Mouse (Mus musculus): ENCODE data around the gene Hist1h3f. TPM values are rescaled to one million over a fixed set of nuclear protein-coding genes. Genes with fewer than 3 reads are reported as not detected.
"Not testable (repeated sequence)": the region's sequence is repeated elsewhere in the genome, so short reads cannot be mapped to it uniquely, and the experiment has no call there.

Hist1h3f gene
- total RNA-seq, 4 experiments from 2014 or later: 4.6 to 6.3 (median 5.7) TPM

DNA sequence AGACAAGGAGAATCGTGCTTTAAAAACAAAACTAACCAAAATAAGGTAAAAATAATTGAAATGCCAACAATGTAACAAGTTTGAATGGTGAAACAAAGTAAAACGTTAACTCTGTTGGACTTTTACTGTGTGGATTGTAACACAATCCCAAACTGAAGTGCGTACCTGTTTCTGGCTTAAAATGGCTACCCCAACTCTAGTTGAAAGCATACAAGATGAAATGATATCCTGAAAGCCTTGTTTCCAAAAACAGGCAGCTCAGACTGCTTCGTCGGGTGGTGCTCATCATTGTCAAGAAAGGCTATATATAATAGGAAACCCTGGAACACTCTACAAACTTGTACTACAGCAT lies 17.7 kb downstream of the Hist1h3f start:
- DNase-seq (ENCODE audit: low spot score): not testable (repeated sequence)

GRCm38 (mm10) chr13:23561883-23562659 lies 18.2 kb downstream of the Hist1h3f start, which contains the start of gene Hist1h3e:
Hist1h3e (minus strand) TSS chr13:23562369.
- peak; percentile 95 for DNase-seq (ENCODE audit: low spot score)

- no peak for DNase-seq (ENCODE audit: low spot score)
Observed at GRCm38 (mm10) chr13:23562699-23563462, 19.0 kb downstream of the Hist1h3f start.

DNA sequence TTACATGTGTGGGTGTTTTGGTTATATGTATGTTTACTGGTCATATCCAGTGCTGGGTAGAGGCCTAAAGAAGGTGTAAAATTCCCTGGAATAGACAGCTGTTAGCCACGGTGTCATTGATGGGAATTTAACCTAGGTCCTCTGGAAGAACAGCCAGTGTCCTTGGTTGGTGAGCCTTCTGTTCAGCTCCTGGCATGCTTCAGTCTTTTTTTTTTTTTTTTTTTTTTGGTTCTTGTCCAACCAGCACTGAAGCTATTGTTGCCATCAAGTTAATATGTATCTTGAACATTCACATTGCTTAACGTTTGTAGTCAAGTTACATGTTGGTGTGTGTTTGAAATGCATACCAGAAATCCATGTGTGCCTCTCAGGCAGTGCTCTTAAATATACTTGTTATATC lies 20.6 kb downstream of the Hist1h3f start:
- no peak for DNase-seq (ENCODE audit: low spot score)

DNA sequence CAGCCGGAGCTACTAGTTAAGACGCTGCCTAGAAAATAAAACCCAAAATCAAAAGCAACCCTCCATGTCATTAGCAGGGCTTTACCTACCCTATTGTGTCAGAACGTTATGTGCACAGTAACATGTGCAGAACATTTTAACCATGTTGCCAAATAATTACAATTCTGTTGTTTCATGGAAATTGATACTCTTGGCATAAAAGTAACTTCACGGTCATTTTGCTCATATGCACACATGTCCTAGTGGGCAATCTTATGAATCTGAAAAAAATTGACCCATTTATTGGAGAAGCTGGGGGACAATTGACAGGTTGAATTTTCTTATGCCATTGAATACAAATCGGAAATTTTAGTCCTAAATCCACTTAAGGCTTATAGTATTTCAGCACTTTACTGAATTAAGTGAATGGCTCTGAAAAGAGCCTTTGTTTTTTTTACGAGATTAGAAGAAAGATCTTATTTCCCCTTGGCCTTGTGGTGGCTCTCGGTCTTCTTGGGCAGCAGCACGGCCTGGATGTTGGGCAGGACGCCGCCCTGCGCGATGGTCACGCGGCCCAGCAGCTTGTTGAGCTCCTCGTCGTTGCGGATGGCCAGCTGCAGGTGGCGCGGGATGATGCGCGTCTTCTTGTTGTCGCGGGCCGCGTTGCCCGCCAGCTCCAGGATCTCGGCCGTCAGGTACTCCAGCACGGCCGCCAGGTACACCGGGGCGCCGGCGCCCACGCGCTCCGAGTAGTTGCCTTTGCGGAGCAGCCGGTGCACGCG lies 26.6 kb downstream of the Hist1h3f start:
- not testable (repeated sequence) for DNase-seq (ENCODE audit: low spot score)

DNA sequence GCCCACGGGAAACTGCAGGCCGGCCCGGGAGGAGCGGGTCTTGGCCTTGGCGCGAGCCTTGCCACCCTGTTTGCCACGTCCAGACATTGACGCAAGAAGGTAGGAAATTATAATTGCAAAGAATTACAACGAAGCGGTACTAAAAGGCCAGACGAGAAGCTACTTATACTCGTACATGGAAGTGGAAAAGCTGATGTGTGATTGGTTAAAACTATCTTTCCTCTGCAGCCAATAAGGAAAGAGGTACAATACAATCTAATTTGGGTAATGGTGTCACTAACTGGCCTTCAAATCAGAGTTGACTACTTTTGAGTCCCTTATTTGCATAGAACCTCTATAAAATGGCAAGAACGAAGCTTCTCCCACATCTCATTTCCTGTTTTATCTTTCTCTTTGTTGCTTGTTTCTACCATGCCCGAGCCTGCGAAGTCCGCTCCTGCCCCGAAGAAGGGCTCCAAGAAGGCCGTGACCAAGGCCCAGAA lies 27.2 kb downstream of the Hist1h3f start, which contains the start of the genes Hist1h2ae and Hist1h2bg:
Hist1h2ae (minus strand) TSS at position 199 of the 482 bp plus-strand sequence.
Hist1h2bg (plus strand) TSS at position 375 of the 482 bp plus-strand sequence.
- peak; percentile 93 for DNase-seq (ENCODE audit: low spot score)

DNA sequence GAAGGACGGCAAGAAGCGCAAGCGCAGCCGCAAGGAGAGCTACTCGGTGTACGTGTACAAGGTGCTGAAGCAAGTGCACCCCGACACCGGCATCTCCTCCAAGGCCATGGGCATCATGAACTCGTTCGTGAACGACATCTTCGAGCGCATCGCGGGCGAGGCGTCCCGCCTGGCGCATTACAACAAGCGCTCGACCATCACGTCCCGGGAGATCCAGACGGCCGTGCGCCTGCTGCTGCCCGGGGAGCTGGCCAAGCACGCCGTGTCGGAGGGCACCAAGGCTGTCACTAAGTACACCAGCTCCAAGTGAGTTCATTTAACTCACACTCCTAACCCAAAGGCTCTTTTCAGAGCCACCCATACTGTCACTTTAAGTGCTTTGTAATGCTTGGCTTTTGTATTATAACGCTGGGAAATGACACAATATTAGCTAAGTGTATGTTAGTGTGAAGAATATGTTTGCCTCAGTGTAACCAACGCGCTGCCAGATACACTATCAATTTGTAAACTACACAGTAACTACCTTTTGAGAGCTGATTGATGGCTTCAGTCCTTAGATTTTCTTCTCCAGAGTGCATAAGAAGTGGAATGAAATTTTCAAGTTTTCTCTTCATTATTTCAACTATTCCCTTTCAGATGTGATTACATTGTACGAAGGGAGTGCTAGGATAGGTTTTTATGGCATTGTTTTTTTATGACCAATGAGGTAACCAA lies 27.8 kb downstream of the Hist1h3f start:
- not testable (repeated sequence) for DNase-seq (ENCODE audit: low spot score)

DNA sequence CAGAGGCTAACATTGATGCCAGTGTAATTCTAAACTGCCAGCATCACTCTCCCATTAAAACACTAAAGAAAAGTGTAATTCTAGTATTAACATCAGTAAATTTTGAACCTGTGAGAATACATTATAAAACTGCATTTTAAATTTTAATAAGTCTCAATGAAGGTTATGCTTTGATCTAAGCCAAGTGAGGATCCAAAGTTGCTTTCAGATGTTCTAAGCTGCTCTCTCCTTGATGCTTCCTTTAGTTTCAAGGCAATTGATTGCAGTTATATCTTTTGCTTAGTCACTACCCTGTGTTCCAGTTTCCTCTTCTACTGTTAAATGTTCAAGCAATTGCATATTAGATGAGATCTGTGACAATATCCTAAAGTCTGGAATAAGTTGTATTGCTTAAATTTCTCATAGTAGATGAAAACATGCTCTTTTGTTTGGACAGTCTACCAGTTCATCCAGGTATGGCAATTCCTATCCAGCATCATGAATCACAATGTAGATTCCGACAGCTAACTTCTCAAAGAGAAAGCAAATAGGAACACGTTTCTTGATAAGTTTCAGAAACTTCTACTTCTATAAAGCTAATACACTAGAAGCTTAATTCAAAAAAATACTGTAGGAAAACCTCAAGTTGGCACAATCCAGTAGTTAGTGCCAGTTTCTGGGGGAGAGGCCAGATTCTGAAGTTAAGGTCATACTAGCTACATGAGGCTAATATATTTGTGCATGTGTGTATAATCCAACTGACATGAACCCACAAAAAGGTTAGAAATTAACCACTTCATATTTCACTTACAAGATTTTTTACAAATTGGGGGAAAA lies 28.6 kb downstream of the Hist1h3f start:
- DNase-seq (ENCODE audit: low spot score): no peak

GRCm38 (mm10) chr13:23573034-23573897 lies 29.4 kb downstream of the Hist1h3f start:
- DNase-seq (ENCODE audit: low spot score): not testable (repeated sequence)

DNA sequence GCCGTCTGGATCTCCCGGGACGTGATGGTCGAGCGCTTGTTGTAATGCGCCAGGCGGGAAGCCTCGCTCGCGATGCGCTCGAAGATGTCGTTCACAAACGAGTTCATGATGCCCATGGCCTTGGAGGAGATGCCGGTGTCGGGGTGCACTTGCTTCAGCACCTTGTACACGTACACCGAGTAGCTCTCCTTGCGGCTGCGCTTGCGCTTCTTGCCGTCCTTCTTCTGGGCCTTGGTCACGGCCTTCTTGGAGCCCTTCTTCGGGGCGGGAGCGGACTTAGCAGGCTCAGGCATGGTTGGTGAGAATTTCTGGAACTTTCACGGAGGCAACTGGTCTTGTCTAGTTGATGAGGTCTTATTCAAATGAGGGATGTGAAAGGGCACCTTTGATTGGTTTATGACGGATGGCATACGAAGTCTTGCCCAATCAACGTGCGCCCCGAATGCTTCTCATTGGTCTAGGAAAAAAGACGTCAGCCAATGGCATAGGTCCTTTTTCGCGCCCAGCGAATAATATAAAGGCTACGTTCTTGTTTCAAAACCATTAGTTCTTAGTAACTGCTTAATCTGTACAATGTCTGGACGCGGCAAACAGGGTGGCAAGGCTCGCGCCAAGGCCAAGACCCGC lies 30.2 kb downstream of the Hist1h3f start, which contains the start of the genes Hist1h2bf and Hist1h2ad:
Hist1h2bf (minus strand) TSS at position 299 of the 627 bp plus-strand sequence.
Hist1h2ad (plus strand) TSS at position 484 of the 627 bp plus-strand sequence.
- DNase-seq (ENCODE audit: low spot score): peak; percentile 91

DNA sequence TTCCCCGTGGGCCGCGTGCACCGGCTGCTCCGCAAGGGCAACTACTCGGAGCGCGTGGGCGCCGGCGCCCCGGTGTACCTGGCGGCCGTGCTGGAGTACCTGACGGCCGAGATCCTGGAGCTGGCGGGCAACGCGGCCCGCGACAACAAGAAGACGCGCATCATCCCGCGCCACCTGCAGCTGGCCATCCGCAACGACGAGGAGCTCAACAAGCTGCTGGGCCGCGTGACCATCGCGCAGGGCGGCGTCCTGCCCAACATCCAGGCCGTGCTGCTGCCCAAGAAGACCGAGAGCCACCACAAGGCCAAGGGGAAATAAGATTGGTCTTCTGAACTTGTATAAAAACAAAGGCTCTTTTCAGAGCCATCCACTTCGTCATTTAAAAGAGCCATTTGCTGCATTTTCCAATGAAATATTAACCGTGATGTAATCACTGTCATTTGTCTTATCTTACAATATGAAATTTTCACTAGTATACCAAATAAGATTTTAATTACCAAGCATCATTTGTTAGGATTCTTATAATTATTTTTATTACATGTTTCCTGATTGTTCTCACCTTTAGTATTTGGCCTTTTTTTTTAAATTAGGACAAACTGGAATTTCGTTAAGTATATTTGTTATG lies 30.8 kb downstream of the Hist1h3f start:
- not testable (repeated sequence) for DNase-seq (ENCODE audit: low spot score)

GRCm38 (mm10) chr13:23575271-23575851 lies 31.5 kb downstream of the Hist1h3f start, which contains the start of gene Hist1h3d:
Hist1h3d (plus strand) TSS chr13:23575763.
- peak; percentile 75 for DNase-seq (ENCODE audit: low spot score)

DNA sequence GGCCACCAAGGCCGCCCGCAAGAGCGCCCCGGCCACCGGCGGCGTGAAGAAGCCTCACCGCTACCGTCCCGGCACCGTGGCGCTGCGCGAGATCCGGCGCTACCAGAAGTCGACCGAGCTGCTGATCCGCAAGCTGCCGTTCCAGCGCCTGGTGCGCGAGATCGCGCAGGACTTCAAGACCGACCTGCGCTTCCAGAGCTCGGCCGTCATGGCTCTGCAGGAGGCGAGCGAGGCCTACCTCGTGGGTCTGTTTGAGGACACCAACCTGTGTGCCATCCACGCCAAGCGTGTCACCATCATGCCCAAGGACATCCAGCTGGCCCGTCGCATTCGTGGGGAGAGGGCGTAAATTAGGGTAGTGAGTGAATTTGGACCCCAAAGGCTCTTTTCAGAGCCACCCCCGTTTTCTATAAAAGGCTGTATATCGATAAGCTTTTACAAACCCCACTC lies 32.0 kb downstream of the Hist1h3f start:
- DNase-seq (ENCODE audit: low spot score): not testable (repeated sequence)

DNA sequence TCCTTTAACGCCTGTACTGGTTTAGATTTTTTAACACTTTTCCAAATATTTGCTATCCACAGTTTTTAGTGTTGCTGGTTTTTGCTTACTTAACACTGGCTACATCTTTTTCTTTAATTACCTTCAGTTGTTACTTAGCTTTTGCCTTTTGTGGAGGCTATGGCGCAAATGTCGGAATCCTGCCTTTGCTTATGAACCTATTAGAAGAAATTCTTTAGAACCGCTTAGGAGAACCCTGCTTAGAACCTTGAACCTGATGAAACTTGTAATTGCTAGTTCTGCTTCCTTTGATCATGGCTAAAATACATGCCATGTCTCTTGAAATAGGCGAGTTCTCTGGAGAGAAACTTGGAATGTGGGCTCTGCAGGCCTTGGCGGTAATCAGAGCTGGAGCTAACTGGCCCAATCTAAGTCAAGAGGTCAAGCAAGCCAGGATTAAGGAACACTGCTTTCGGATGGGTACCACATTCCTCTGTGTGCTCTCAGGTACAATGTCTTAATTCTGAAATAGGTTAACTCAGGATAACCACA lies 32.6 kb downstream of the Hist1h3f start:
- DNase-seq (ENCODE audit: low spot score): no peak

DNA sequence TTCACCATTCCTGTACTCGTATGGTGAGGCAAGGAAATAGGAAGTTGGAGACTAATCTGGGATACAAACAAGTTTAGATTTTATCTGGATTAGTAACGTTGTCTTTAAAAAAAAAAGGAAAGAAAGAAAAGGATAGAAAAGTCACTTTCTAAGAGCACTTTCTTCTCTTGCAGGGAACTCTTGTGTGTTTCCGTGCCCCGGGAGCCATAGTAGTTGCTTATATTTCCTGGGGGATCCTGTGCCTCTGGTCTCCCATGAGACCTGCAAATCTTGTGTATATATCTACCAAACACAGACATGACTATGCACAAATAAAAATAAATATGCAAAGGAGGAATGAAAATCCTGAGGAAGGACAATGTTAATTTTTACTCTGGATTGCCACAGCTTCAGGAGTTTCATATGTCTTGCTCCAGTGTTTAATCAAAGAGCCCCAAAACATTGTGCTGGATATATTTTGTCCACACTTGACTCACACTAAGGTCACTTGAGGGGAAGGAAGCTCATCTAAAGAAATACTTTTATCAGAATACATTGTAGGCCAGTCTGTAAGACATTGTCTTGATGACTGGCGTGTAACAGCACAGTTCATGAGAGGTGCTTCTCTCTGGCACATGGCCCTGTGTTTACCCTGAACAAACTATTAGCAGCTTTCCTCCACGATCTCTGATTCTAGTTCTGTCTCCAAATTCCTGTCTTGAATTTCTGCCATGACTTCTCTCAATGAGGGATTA lies 33.2 kb downstream of the Hist1h3f start:
- no peak for DNase-seq (ENCODE audit: low spot score)

- no peak for DNase-seq (ENCODE audit: low spot score)
Observed at GRCm38 (mm10) chr13:23577835-23578234, 34.0 kb downstream of the Hist1h3f start.

Measured in heart, adult 8-10 months (tissue).